Mouse (Mus musculus) small intestine, adult 2 months (tissue): ENCODE measurements around the gene Gm20388. TPM values are rescaled to one million over a fixed set of nuclear protein-coding genes. Genes with fewer than 3 reads are reported as not detected.

Experiments used
- H3K27ac ChIP-seq: fragments of 200-500 bp; 2 replicates; pipeline ENCODE4 v1.5.1; 2012; ENCODE audit warnings: low read depth, low read length, control low read depth, inconsistent platforms; ENCODE audit not compliant: insufficient read depth
- H3K27me3 ChIP-seq: fragments of 200-500 bp; 2 replicates; pipeline ENCODE4 v1.6.1; 2012; ENCODE audit warnings: mild to moderate bottlenecking, moderate library complexity, low read length, inconsistent platforms; ENCODE audit not compliant: control insufficient read depth, insufficient read depth
- H3K36me3 ChIP-seq: fragments of 200-500 bp; 2 replicates; pipeline ENCODE4 v1.6.1; 2012; ENCODE audit warnings: mild to moderate bottlenecking, low read length, control low read depth, inconsistent platforms; ENCODE audit not compliant: control insufficient read depth, insufficient read depth
- H3K4me1 ChIP-seq: fragments of 200-500 bp; 2 replicates; pipeline ENCODE4 v1.6.1; 2012; ENCODE audit warnings: low read length, inconsistent platforms, mixed read lengths; ENCODE audit not compliant: control insufficient read depth, insufficient read depth, insufficient read length
- H3K4me3 ChIP-seq: fragments of 200-500 bp; 2 replicates; pipeline ENCODE4 v1.5.1; 2012; ENCODE audit warnings: low read depth, mild to moderate bottlenecking, control low read depth, inconsistent platforms, low read length, moderate library complexity
- CTCF ChIP-seq: fragments of 200-500 bp; IDR thresholded peaks from 2 replicates; pipeline ENCODE4 v1.5.1; 2012; ENCODE audit warnings: low read depth, mild to moderate bottlenecking, control low read depth, inconsistent platforms, low read length, moderate library complexity, mixed read lengths; ENCODE audit not compliant: insufficient replicate concordance, insufficient read length; ENCODE audit errors: extremely low read depth
- POLR2A ChIP-seq: fragments of 200-500 bp; IDR thresholded peaks from 2 replicates; pipeline ENCODE4 v1.6.1; 2012; ENCODE audit warnings: low read depth, mild to moderate bottlenecking, control low read depth, inconsistent platforms, low read length, moderate library complexity
- WGBS: fragments of 180-500 bp; shearing (Covaris S2); methylation state at CpG from one replicate; pipeline ENCODE4 v1.1.7; 2018; 5-methylcytosine and 5-hydroxymethylcytosine counted together
- polyA plus RNA-seq: library from polyadenylated mRNA; depleted of rRNA; stranded (reverse); fragments of >200 nt; gene quantifications from 2 replicates; pipeline ENCODE4 v1.2.3, GENCODE M21; 2012

The Gm20388 gene
- polyA plus RNA-seq, 1 experiment, result 37.3 TPM

DNA sequence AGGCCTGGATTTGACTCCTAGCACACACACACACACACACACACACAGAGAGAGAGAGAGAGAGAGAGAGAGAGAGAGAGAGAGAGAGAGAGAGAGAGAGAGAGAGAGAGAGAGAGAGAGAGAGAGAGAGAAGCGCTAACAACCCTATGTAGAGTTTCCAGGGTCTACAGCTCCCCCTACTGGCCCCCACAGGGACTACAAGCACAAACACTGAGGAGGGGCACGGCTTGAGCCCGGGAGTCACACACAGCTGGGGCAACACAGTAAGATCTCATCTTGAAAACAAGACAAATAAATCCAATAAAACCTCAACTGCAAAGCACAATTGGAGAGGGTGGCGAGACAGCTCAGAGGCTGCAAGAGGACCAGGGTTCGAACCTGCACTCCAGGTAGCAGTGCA lies 1621.7 kb downstream of the Gm20388 start:
- TF ChIP-seq CTCF (peak; percentile 53; the same call in 1 of the 2 replicates), POLR2A (no peak)
- 43% methylated on average over 5 of the region's 5 CpGs for WGBS

GRCm38 (mm10) chr8:121541862-121542261 lies 1631.2 kb downstream of the Gm20388 start:
- Histone ChIP-seq H3K4me3 (no peak overlapping the region), H3K4me1 (no peaks in the 10 kb centered on the region), H3K27me3 (no peaks in the 10 kb centered on the region), H3K36me3 (no peaks in the 10 kb centered on the region), H3K27ac (no peak overlapping the region)
- 67% methylated on average over 19 of the region's 19 CpGs for WGBS
- TF ChIP-seq POLR2A (no peak), CTCF (no peak)

More for the DNA sequence above, 1621.7 kb downstream of the Gm20388 start:
- Histone ChIP-seq H3K27ac (no peak overlapping the region), H3K27me3 (no peaks in the 10 kb centered on the region), H3K4me1 (peaks cover 1% of the 10 kb centered on the region; the same call in 1 of the 2 replicates), H3K4me3 (no peak overlapping the region), H3K36me3 (no peaks in the 10 kb centered on the region)

GRCm38 (mm10) chr8:121542901-121543300 lies 1632.3 kb downstream of the Gm20388 start:
- H3K36me3 ChIP-seq, result no peaks in the 10 kb centered on the region
- no peaks in the 10 kb centered on the region for H3K4me1 ChIP-seq
- no peaks in the 10 kb centered on the region for H3K27me3 ChIP-seq
- WGBS, result 69% methylated on average over 13 of the region's 13 CpGs
- no peak overlapping the region for H3K27ac ChIP-seq
- no peak overlapping the region for H3K4me3 ChIP-seq
- TF ChIP-seq CTCF (no peak), POLR2A (no peak)

DNA sequence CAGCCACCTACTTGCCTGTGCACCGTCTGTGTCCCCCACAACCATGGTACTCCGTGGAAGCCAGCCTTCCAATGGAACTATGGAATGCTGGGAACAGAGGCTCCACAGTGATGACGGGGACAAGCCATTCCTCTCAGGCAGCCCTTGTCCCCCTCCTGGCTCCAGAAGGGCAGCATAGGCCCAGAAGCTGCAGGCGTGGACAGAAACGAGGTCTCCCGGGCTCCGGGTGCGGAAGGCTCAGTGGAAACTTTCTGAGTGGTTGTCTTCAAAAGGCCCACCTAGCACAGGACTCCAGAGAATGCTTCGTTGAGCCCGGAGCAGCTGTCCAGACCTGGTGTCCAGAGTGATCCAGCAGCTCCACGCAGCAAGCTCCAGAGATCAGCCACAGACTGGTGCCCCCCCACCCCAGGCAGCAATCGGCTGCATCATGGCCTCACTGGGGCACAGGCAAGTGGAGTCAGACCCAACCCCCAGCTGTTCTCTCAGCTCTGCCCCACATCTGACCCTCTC lies 1633.7 kb downstream of the Gm20388 start, which contains the start of gene 1700018B08Rik:
Gene 1700018B08Rik (minus strand): TSS at position 45 of the 510 bp plus-strand sequence.
- no peak for TF ChIP-seq POLR2A
- no peak for TF ChIP-seq CTCF
- no peak within 1 kb of the TSS for H3K4me3 ChIP-seq
- H3K36me3 ChIP-seq, result no peaks in the 10 kb centered on the region
- WGBS, result 81% methylated on average over 12 of the region's 12 CpGs
- no peak within 1 kb of the TSS for H3K27ac ChIP-seq
- no peaks in the 10 kb centered on the region for H3K4me1 ChIP-seq
- H3K27me3 ChIP-seq, result no peaks in the 10 kb centered on the region

- H3K4me1 ChIP-seq, result no peaks in the 10 kb centered on the region
- WGBS, result 49% methylated on average over 11 of the region's 11 CpGs
- TF ChIP-seq CTCF (no peak), POLR2A (no peak)
- H3K4me3 ChIP-seq, result no peak overlapping the region
- no peak overlapping the region for H3K27ac ChIP-seq
- no peaks in the 10 kb centered on the region for H3K27me3 ChIP-seq
- no peaks in the 10 kb centered on the region for H3K36me3 ChIP-seq
Observed at GRCm38 (mm10) chr8:121544936-121545335, 1634.3 kb downstream of the Gm20388 start.

GRCm38 (mm10) chr8:121547132-121547531 lies 1636.5 kb downstream of the Gm20388 start:
- TF ChIP-seq POLR2A, result no peak
- peak; percentile 74; the same call in 1 of the 2 replicates for TF ChIP-seq CTCF
- Histone ChIP-seq H3K36me3 (peaks cover 4% of the 10 kb centered on the region; the same call in 1 of the 2 replicates), H3K27me3 (no peaks in the 10 kb centered on the region), H3K4me1 (no peaks in the 10 kb centered on the region), H3K4me3 (no peak overlapping the region), H3K27ac (no peak overlapping the region)
- WGBS, result 5% methylated on average over 7 of the region's 7 CpGs

GRCm38 (mm10) chr8:121550056-121550455 lies 1639.4 kb downstream of the Gm20388 start:
- 85% methylated on average over 6 of the region's 6 CpGs for WGBS
- Histone ChIP-seq H3K27ac (no peak overlapping the region), H3K4me1 (no peaks in the 10 kb centered on the region), H3K27me3 (no peaks in the 10 kb centered on the region), H3K4me3 (no peak overlapping the region), H3K36me3 (peaks cover 20% of the 10 kb centered on the region)
- TF ChIP-seq CTCF, result no peak
- no peak for TF ChIP-seq POLR2A
